ENCODE assay signal across 9 mouse cellular contexts in genomic region chr7:79578851-79579241, GRCm38 (mm10). TPM values are rescaled to one million over a fixed set of nuclear protein-coding genes. Genes with fewer than 3 reads are reported as not detected.
DNase-seq lines count a peak whose midpoint lies in the region; ATAC-seq lines count a peak whose summit lies in the region.
"Had no signal": no experiment of that assay in that cellular context is flagged by ENCODE, and none has a peak within 500 bp of the region (broad histone marks: within the 10 kb centered on the region; RNA-seq: fewer than 3 reads in every experiment).

No protein-coding gene starts in this region.

- no peaks in the 10 kb centered on the region for H3K4me1 ChIP-seq in brown adipose tissue, adult 24 weeks (ENCODE audit: control insufficient read depth, insufficient read depth, insufficient read length, low read length)
- H3K4me1 ChIP-seq in liver, embryonic 13.5 days (replicated peaks) = peaks cover 8% of the 10 kb centered on the region
- peaks cover 5% of the 10 kb centered on the region; the same call in 1 of the 2 replicates for H3K4me1 ChIP-seq in stomach, embryonic 14.5 days (ENCODE audit: control insufficient read depth, insufficient read depth, low read length)

- no peak overlapping the region for H3K9ac ChIP-seq in liver, embryonic 13.5 days
- 0 out of 2 replicates have a peak overlapping the region, but pooled peaks have one; percentile 18 for H3K9ac ChIP-seq in stomach, embryonic 14.5 days (replicated peaks; ENCODE audit: low read depth, low read length)

- WGBS in liver, embryonic 13.5 days (ENCODE audit: insufficient replicate concordance) = under 1% methylated on average over 20 of the region's 20 CpGs
- under 1% methylated on average over 20 of the region's 20 CpGs for WGBS in stomach, embryonic 14.5 days

- no peak for ATAC-seq in liver, embryonic 13.5 days (ENCODE audit: low read depth)
- ATAC-seq in stomach, embryonic 14.5 days (ENCODE audit: insufficient number of reproducible peaks, insufficient read depth, low FRiP score, low read depth) = peak; percentile 44; the same call in 1 of the 2 replicates

- DNase-seq in layer of hippocampus, adult 9-11 months = peak; percentile 24
- DNase-seq in layer of hippocampus, adult 11-12 months (ENCODE audit: low spot score) = no peak
- DNase-seq in heart, postnatal 10 days = peak; percentile 10 to 30
- no peak for DNase-seq in liver, embryonic 13.5 days
- no peak for DNase-seq in adrenal gland, postnatal 36 days
- DNase-seq in adrenal gland, postnatal 4 days (ENCODE audit: low spot score in 2 of 2) = no peak

- peaks cover 91% of the 10 kb centered on the region for H3K27me3 ChIP-seq in liver, embryonic 13.5 days
- no peaks in the 10 kb centered on the region for H3K27me3 ChIP-seq in stomach, embryonic 14.5 days (ENCODE audit: control insufficient read depth, insufficient read depth, low read length)

- H3K4me3 ChIP-seq in brown adipose tissue, adult 24 weeks (ENCODE audit: insufficient read depth, low read depth, low read length) = peak overlapping the region; percentile 39; the same call in 1 of the 2 replicates
- H3K4me3 ChIP-seq in liver, embryonic 13.5 days (replicated peaks) = peak overlapping the region; percentile 32
- H3K4me3 ChIP-seq in stomach, embryonic 14.5 days (ENCODE audit: low read depth, low read length) = peak overlapping the region; percentile 14; the same call in 1 of the 2 replicates

- no peaks in the 10 kb centered on the region for H3K36me3 ChIP-seq in liver, embryonic 13.5 days
- H3K36me3 ChIP-seq in stomach, embryonic 14.5 days (ENCODE audit: control insufficient read depth, insufficient read depth, low read length) = no peaks in the 10 kb centered on the region

- H3K27ac ChIP-seq in brown adipose tissue, adult 24 weeks (replicated peaks; ENCODE audit: low read depth, low read length) = 0 out of 2 replicates have a peak overlapping the region, but pooled peaks have one; percentile 0
- H3K27ac ChIP-seq in liver, embryonic 13.5 days = no peak overlapping the region
- H3K27ac ChIP-seq in stomach, embryonic 14.5 days (ENCODE audit: low read length) = peak overlapping the region; percentile 29; the same call in 1 of the 2 replicates
- H3K27ac ChIP-seq: macrophage had no signal

- H3K4me2 ChIP-seq in liver, embryonic 13.5 days = peak overlapping the region; percentile 43
- H3K4me2 ChIP-seq in stomach, embryonic 14.5 days (replicated peaks; ENCODE audit: low read depth, low read length) = peak overlapping the region; percentile 45

- intact Hi-C loops in heart, postnatal 10 days (cut with DNase I) = no loop called here

- no peaks in the 10 kb centered on the region for H3K9me3 ChIP-seq in liver, embryonic 13.5 days (replicated peaks)
- no peaks in the 10 kb centered on the region for H3K9me3 ChIP-seq in stomach, embryonic 14.5 days (ENCODE audit: control insufficient read depth, low read depth, low read length)

RNA-seq across cellular contexts. Expression of gene Rhcg, which starts 38.6 kb away (rescaled TPM):
- not detected in 2 replicates for polyA plus RNA-seq in brown adipose tissue, adult 24 weeks (2012; ENCODE audit: insufficient read depth, insufficient read length, missing spikeins)
- total RNA-seq in heart, postnatal 10 days (2021) = under 1 TPM in 1 of 2 experiments, not detected in 1; 0.26 TPM
- polyA plus RNA-seq in liver, embryonic 13.5 days (2015; fragmentation: Nextera tagmentation; extraction: Ambion mirVana) = 0.09 TPM in 1 of 2 replicates, not detected in the other
- polyA plus RNA-seq in stomach, embryonic 14.5 days (2014; fragmentation: Nextera tagmentation; extraction: Ambion mirVana) = not detected in 2 replicates
- total RNA-seq in adrenal gland, postnatal 36 days (2021) = 10 to 100 TPM; 16.5 to 56.2 TPM
- 10 to 100 TPM in 1 of 2 experiments, 1 to 10 TPM in 1; 1.7 to 12.8 TPM for total RNA-seq in adrenal gland, postnatal 4 days (2021)
- polyA plus RNA-seq: macrophage had no signal

Comparison
In these comparisons a context has a peak if more than half of its experiments do, and no peak if none do; other contexts are left out.
1. DNase-seq: peak in layer of hippocampus, adult 9-11 months (single experiment) and heart, postnatal 10 days (2 of 2); none in layer of hippocampus, adult 11-12 months (single experiment), liver, embryonic 13.5 days (single experiment), adrenal gland, postnatal 36 days (0 of 2) and adrenal gland, postnatal 4 days (0 of 2).
2. Peak in every context shown above with its lines, with median percentiles within 50 percentile points of each other: H3K4me3 ChIP-seq.